Mouse (Mus musculus) retina, postnatal 7 days (tissue): ENCODE measurements around the gene Pla2g7.

Experiments
- DNase-seq: peaks from one replicate; pipeline ENCODE4 v3.0.0-alpha.2; 2012; ENCODE audit warnings: low read depth, low spot score

Pla2g7 gene

GRCm38 (mm10) chr17:43580456-43580855 is 12.6 kb downstream of the Pla2g7 start:
- DNase-seq: no peak

GRCm38 (mm10) chr17:43581012-43581467 is 13.1 kb downstream of the Pla2g7 start:
- no peak for DNase-seq

- DNase-seq: no peak
These were observed 16.9 kb downstream of the Pla2g7 start for GRCm38 (mm10) chr17:43584771-43585170.

GRCm38 (mm10) chr17:43587278-43587677 is 19.4 kb downstream of the Pla2g7 start:
- no peak for DNase-seq

GRCm38 (mm10) chr17:43589750-43590149 is 21.9 kb downstream of the Pla2g7 start:
- DNase-seq: no peak

GRCm38 (mm10) chr17:43590531-43590930 is 22.6 kb downstream of the Pla2g7 start:
- DNase-seq: no peak

GRCm38 (mm10) chr17:43592296-43593291 is 24.7 kb downstream of the Pla2g7 start:
- DNase-seq: no peak

- no peak for DNase-seq
These were observed 29.8 kb downstream of the Pla2g7 start for GRCm38 (mm10) chr17:43597742-43598141.

- no peak for DNase-seq
These were observed 30.8 kb downstream of the Pla2g7 start for GRCm38 (mm10) chr17:43598706-43599105.

- peak; percentile 57 for DNase-seq
These were observed 38.8 kb downstream of the Pla2g7 start for GRCm38 (mm10) chr17:43606704-43607103.

GRCm38 (mm10) chr17:43611586-43611985 is 43.7 kb downstream of the Pla2g7 start:
- peak; percentile 61 for DNase-seq

GRCm38 (mm10) chr17:43612221-43612620 is 44.3 kb downstream of the Pla2g7 start:
- no peak for DNase-seq

- DNase-seq: no peak
These were observed 51.3 kb downstream of the Pla2g7 start for GRCm38 (mm10) chr17:43619156-43619555.

- DNase-seq: no peak
These were observed 54.2 kb downstream of the Pla2g7 start for GRCm38 (mm10) chr17:43622076-43622475.

GRCm38 (mm10) chr17:43628246-43628645 is 60.3 kb downstream of the Pla2g7 start:
- DNase-seq: no peak

- no peak for DNase-seq
These were observed 61.2 kb downstream of the Pla2g7 start for GRCm38 (mm10) chr17:43629026-43629495.

- DNase-seq: no peak
These were observed 61.9 kb downstream of the Pla2g7 start, which contains the start of gene Tdrd6 for GRCm38 (mm10) chr17:43629496-43630426. TSS of gene Tdrd6 (minus strand) at chr17:43630299.

- no peak for DNase-seq
These were observed 62.5 kb downstream of the Pla2g7 start for GRCm38 (mm10) chr17:43630427-43630760.

GRCm38 (mm10) chr17:43637146-43637545 is 69.2 kb downstream of the Pla2g7 start:
- no peak for DNase-seq

- DNase-seq: no peak
These were observed 72.9 kb downstream of the Pla2g7 start for GRCm38 (mm10) chr17:43640825-43641224.

GRCm38 (mm10) chr17:43643191-43643590 is 75.3 kb downstream of the Pla2g7 start:
- DNase-seq: no peak

- no peak for DNase-seq
These were observed 76.5 kb downstream of the Pla2g7 start for GRCm38 (mm10) chr17:43644375-43644774.
